Mouse (Mus musculus): ENCODE measurements around the gene Rhob.

- TF ChIP-seq CTCF (IDR thresholded peaks at IDR 0.05; ENCODE audit: low read depth) = no peak
- TF ChIP-seq EP300 (optimal IDR thresholded peaks at IDR 0.05) = no peak
These were observed 1.9 kb upstream of the Rhob start for GRCm38 (mm10) chr12:8501571-8502305.
